Mouse (Mus musculus) limb, embryonic 12.5 days (tissue): ENCODE results near the gene Grk6. TPM values are rescaled to one million over a fixed set of nuclear protein-coding genes. Genes with fewer than 3 reads are reported as not detected.
"Not testable (repeated sequence)": the region's sequence is repeated elsewhere in the genome, so short reads cannot be mapped to it uniquely, and the experiment has no call there.

Source experiments
- ATAC-seq: fragments of 200-750 bp; cut with Nextera tagmentation; 2 replicates; pipeline ENCODE4 v1.8.0; 2017; ENCODE audit warnings: low read depth, moderate TSS enrichment; ENCODE audit not compliant: insufficient number of reproducible peaks, insufficient read depth, low FRiP score, low TSS enrichment
- H3K27ac ChIP-seq: fragments of 300-500 bp; sonication (generic); 2 replicates; pipeline ENCODE4 v1.5.1; 2016; ENCODE audit warnings: mild to moderate bottlenecking, moderate library complexity
- H3K27me3 ChIP-seq: fragments of 300-500 bp; sonication (generic); 2 replicates; pipeline ENCODE4 v1.6.1; 2016; ENCODE audit warnings: mild to moderate bottlenecking, moderate library complexity
- H3K36me3 ChIP-seq: fragments of 300-500 bp; sonication (generic); 2 replicates; pipeline ENCODE4 v1.6.1; 2016; ENCODE audit warnings: mild to moderate bottlenecking, moderate library complexity
- H3K4me1 ChIP-seq: fragments of 300-500 bp; sonication (generic); replicated peaks from 2 replicates; pipeline ENCODE4 v1.6.1; 2016
- H3K4me2 ChIP-seq: fragments of 300-500 bp; sonication (generic); 2 replicates; pipeline ENCODE4 v1.6.1; 2016; ENCODE audit warnings: mild to moderate bottlenecking, moderate library complexity
- H3K4me3 ChIP-seq: fragments of 300-500 bp; sonication (generic); replicated peaks from 2 replicates; pipeline ENCODE4 v1.5.1; 2016; ENCODE audit warnings: mild to moderate bottlenecking
- H3K9ac ChIP-seq: fragments of 300-500 bp; sonication (generic); replicated peaks from 2 replicates; pipeline ENCODE4 v1.6.1; 2016; ENCODE audit warnings: mild to moderate bottlenecking, moderate library complexity
- H3K9me3 ChIP-seq: fragments of 300-500 bp; sonication (generic); 2 replicates; pipeline ENCODE4 v1.6.1; 2016; ENCODE audit warnings: mild to moderate bottlenecking, moderate library complexity
- WGBS: fragments of 180-500 bp; shearing (Covaris S2); methylation state at CpG from one replicate; pipeline ENCODE4 v1.1.7; 2016; 5-methylcytosine and 5-hydroxymethylcytosine counted together
- polyA plus RNA-seq: library from polyadenylated mRNA; unstranded; fragments of >200 nt; fragmentation: Nextera tagmentation; extraction: Ambion mirVana; gene quantifications from 2 replicates; pipeline ENCODE4 v1.2.1, GENCODE M21; 2016

Gene Grk6
- polyA plus RNA-seq, 1 experiment from 2014 or later, result 66.6 TPM

GRCm38 (mm10) chr13:55430566-55430965 is 14.3 kb upstream of the Grk6 start:
- Histone ChIP-seq H3K4me2 (no peak overlapping the region), H3K36me3 (no peaks in the 10 kb centered on the region), H3K4me3 (no peak overlapping the region), H3K9ac (no peak overlapping the region), H3K27ac (no peak overlapping the region), H3K9me3 (0 out of 2 replicates have a peak, but pooled peaks cover 5% of the 10 kb centered on the region), H3K27me3 (peaks cover 4% of the 10 kb centered on the region), H3K4me1 (no peaks in the 10 kb centered on the region)
- WGBS, result 81% methylated on average over 2 of the region's 2 CpGs
- no peak for ATAC-seq

GRCm38 (mm10) chr13:55431889-55432685 is 12.8 kb upstream of the Grk6 start:
- Histone ChIP-seq H3K27me3 (no peaks in the 10 kb centered on the region; the same call in 1 of the 2 replicates), H3K9ac (no peak overlapping the region), H3K9me3 (0 out of 2 replicates have a peak, but pooled peaks cover 5% of the 10 kb centered on the region), H3K4me3 (no peak overlapping the region), H3K27ac (no peak overlapping the region), H3K4me2 (no peak overlapping the region), H3K4me1 (no peaks in the 10 kb centered on the region), H3K36me3 (no peaks in the 10 kb centered on the region)
- no peak for ATAC-seq
- 77% methylated on average over 10 of the region's 10 CpGs for WGBS

DNA sequence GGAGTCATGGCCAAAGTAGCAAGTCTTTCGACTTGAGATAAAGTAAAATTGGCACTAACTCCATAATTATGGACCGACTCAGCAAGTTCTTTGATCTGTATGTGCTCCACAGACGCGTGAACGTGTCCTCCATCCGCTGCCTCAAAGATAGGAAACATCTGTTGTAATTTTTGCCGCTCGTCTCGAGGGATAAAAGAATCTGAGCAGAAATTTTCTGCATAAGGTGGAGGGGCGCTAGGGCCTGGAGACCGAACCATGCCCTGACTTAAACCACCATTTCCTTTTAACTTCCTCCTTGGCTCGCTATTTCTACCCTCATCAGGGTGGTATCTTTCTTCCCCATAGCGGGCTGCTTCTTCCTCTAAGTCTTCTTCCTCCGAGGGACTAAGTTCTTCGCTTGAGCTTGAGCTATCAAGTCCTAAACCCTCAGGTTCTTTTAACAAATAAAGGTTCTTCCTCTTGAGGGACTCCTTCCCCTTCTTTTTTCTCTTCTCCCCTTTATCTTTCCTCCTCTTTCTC is 7.7 kb upstream of the Grk6 start:
- not testable (repeated sequence) for H3K27ac ChIP-seq, H3K4me2 ChIP-seq, H3K36me3 ChIP-seq, H3K4me1 ChIP-seq, H3K27me3 ChIP-seq, H3K4me3 ChIP-seq, H3K9ac ChIP-seq, ATAC-seq
- 78% methylated on average over 15 of the region's 15 CpGs for WGBS
- peaks cover 15% of the 10 kb centered on the region for H3K9me3 ChIP-seq

GRCm38 (mm10) chr13:55443799-55444285 is 1.0 kb upstream of the Grk6 start:
- no peaks in the 10 kb centered on the region for H3K27me3 ChIP-seq
- WGBS, result 44% methylated on average over 9 of the region's 9 CpGs
- no peaks in the 10 kb centered on the region for H3K9me3 ChIP-seq
- H3K4me3 ChIP-seq, result peak overlapping the region; percentile 85
- 0 out of 2 replicates have a peak, but pooled peaks cover 3% of the 10 kb centered on the region for H3K36me3 ChIP-seq
- ATAC-seq, result no peak
- H3K4me1 ChIP-seq, result peaks cover 25% of the 10 kb centered on the region
- H3K4me2 ChIP-seq, result peak overlapping the region; percentile 74
- H3K27ac ChIP-seq, result peak overlapping the region; percentile 96
- H3K9ac ChIP-seq, result peak overlapping the region; percentile 57

GRCm38 (mm10) chr13:55444286-55444936 is 461 bp upstream of the Grk6 start:
- Histone ChIP-seq H3K27me3 (no peaks in the 10 kb centered on the region), H3K4me1 (peaks cover 25% of the 10 kb centered on the region), H3K9me3 (no peaks in the 10 kb centered on the region), H3K27ac (peak overlapping the region; percentile 96), H3K9ac (peak overlapping the region; percentile 57), H3K4me2 (peak overlapping the region; percentile 74), H3K4me3 (peak overlapping the region; percentile 85), H3K36me3 (peaks cover 8% of the 10 kb centered on the region; the same call in 1 of the 2 replicates)
- under 1% methylated on average over 33 of the region's 33 CpGs for WGBS
- peak; percentile 81 for ATAC-seq

DNA sequence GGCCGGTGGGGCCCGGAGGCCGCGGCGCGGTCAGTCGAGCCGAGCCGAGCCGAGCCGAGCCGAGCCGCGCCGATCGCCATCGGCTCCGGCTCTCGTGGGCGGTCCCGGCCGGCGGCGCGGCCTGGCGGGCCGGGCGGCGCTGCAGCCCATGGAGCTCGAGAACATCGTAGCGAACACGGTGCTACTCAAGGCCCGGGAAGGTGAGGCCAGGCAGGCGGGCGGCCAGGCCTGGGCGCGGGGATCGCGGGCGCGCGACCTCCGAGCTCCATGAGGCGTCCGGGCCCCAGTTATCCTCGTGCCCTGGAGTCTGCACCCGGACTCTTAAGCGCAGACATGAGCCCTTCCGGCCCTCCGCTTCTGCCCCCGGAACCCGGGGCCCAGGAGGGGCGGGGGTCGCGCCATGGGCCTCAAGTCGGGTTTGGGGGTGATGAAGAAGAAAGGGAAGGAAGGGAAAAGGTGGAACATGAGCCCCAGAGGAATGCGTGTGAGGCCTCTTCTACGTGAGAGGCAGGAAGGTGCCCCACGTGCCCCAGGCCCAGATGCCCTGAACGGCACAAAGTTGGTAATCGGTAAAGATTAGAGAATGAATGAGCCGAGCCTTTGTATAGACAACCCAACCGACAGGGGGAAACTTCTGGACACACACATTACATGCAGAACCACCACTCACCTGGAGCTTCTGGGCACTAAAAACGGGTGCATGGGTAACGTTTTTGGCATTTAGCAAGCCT is 654 bp downstream of the Grk6 start:
- Histone ChIP-seq H3K36me3 (peaks cover 19% of the 10 kb centered on the region), H3K4me1 (peaks cover 25% of the 10 kb centered on the region), H3K9ac (peak overlapping the region; percentile 96), H3K4me2 (peak overlapping the region; percentile 74), H3K27ac (peak overlapping the region; percentile 96), H3K9me3 (no peaks in the 10 kb centered on the region), H3K4me3 (peak overlapping the region; percentile 85), H3K27me3 (no peaks in the 10 kb centered on the region)
- 1% methylated on average over 50 of the region's 66 CpGs for WGBS
- ATAC-seq, result 0 out of 2 replicates have a peak, but pooled peaks have one; percentile 9

DNA sequence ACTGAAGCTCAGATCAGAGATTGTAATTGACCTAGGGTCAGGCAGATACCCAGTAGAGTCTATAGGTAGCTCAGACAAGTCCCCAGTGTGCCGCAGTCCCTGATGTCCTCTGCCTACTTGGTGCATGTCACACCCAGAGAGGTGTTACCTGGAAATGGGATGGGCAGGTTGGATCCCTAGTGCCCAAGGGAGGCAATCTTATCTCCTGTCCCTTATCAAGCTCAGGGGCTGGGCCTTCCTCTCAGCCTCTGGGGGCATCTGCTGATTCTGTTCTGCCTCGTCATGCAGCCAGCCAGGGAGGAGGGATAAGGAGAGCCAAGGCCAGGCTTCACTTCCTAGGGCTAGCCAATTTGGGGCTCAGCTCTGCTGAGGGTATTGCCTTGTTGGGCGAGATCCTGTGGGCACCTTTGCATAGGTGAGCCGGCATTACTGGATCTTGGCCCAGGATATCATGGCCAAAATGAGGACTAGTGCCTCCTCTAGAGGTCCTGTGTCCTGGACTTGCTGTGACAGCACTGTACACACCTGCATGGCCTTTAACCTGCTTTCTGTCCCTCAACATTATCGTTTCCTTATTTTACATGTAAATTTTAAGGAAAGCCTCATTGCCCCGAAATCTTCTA is 1.7 kb downstream of the Grk6 start:
- no peaks in the 10 kb centered on the region for H3K9me3 ChIP-seq
- peak overlapping the region; percentile 74 for H3K4me2 ChIP-seq
- no peak for ATAC-seq
- WGBS, result 85% methylated on average over 6 of the region's 6 CpGs
- H3K4me3 ChIP-seq, result peak overlapping the region; percentile 85
- peak overlapping the region; percentile 96 for H3K9ac ChIP-seq
- H3K36me3 ChIP-seq, result peaks cover 30% of the 10 kb centered on the region
- H3K27me3 ChIP-seq, result no peaks in the 10 kb centered on the region
- H3K4me1 ChIP-seq, result peaks cover 25% of the 10 kb centered on the region
- no peak overlapping the region for H3K27ac ChIP-seq

GRCm38 (mm10) chr13:55447543-55447943 is 2.7 kb downstream of the Grk6 start:
- Histone ChIP-seq H3K36me3 (peaks cover 39% of the 10 kb centered on the region), H3K4me2 (peak overlapping the region; percentile 74; the same call in 1 of the 2 replicates), H3K27ac (no peak overlapping the region), H3K9me3 (no peaks in the 10 kb centered on the region), H3K27me3 (no peaks in the 10 kb centered on the region), H3K4me3 (no peak overlapping the region), H3K4me1 (peaks cover 25% of the 10 kb centered on the region), H3K9ac (0 out of 2 replicates have a peak overlapping the region, but pooled peaks have one; percentile 27)
- no peak for ATAC-seq
- 62% methylated on average over 3 of the region's 3 CpGs for WGBS

DNA sequence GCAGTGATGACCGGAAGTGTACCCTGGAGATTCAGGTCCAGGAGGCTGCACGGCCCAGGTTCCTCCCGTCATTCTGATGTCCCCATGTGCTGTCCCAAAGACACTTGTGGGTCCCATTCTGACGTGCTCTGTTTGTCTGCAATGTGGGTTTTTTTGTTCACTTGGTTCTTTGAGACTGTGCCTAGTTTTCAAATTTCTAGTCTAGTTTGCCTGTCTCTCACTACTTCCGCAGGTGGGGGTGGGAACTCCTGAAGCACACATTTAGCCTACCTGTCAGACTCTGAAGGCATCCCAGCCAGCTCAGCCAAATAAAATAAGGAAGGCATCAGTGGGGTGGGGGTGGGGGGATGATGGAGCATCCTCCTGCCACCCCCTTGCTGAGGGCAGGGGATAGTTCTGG is 3.3 kb downstream of the Grk6 start:
- Histone ChIP-seq H3K27me3 (no peaks in the 10 kb centered on the region), H3K9me3 (no peaks in the 10 kb centered on the region), H3K36me3 (peaks cover 45% of the 10 kb centered on the region), H3K4me2 (no peak overlapping the region), H3K27ac (no peak overlapping the region), H3K9ac (no peak overlapping the region), H3K4me1 (peaks cover 25% of the 10 kb centered on the region), H3K4me3 (no peak overlapping the region)
- 88% methylated on average over 5 of the region's 5 CpGs for WGBS
- no peak for ATAC-seq

DNA sequence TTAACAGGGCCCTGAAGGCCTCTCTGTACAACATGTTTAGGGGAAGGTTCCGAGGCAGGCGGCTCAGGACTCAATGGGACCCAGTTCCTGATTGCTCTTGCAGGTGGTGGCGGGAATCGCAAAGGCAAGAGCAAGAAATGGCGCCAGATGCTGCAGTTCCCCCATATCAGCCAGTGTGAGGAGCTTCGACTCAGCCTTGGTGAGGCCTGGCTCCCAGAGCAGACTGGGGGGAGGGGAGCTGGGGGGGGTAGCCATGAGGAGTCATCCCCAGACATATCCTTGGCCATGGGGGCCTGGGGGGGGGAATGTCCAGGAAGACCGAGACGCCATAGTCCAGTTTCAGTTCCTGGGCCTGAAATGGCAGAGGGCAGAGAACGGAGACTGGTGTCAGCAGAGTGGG is 4.3 kb downstream of the Grk6 start:
- H3K4me2 ChIP-seq, result no peak overlapping the region
- WGBS, result 89% methylated on average over 9 of the region's 9 CpGs

More for the DNA sequence above, 4.3 kb downstream of the Grk6 start:
- peaks cover 21% of the 10 kb centered on the region for H3K4me1 ChIP-seq
- no peak overlapping the region for H3K4me3 ChIP-seq
- H3K27ac ChIP-seq, result no peak overlapping the region
- no peak for ATAC-seq
- H3K36me3 ChIP-seq, result peaks cover 56% of the 10 kb centered on the region
- no peak overlapping the region for H3K9ac ChIP-seq
- H3K9me3 ChIP-seq, result no peaks in the 10 kb centered on the region
- no peaks in the 10 kb centered on the region for H3K27me3 ChIP-seq
